Mouse (Mus musculus): ENCODE measurements around the gene Nt5m.

- TF ChIP-seq CTCF (IDR thresholded peaks at IDR 0.05 in 2 of 3, conservative IDR thresholded peaks at IDR 0.05 in 1 of 3; ENCODE audit: control insufficient read depth in 1 of 3, insufficient read depth in 1 of 3, low read depth in 2 of 3, low read length in 3 of 3, poor library complexity in 1 of 3, severe bottlenecking in 1 of 3): no peak
- TF ChIP-seq EP300 (IDR thresholded peaks at IDR 0.05; ENCODE audit: low read depth in 1 of 2, low read length in 2 of 2): no peak
- no peak for TF ChIP-seq ZNF384 (IDR thresholded peaks at IDR 0.05; ENCODE audit: low read depth, low read length)
- TF ChIP-seq USF1 (IDR thresholded peaks at IDR 0.05; ENCODE audit: low read depth, low read length): peak; percentile 76
- no peak for TF ChIP-seq POLR2AphosphoS2 (IDR thresholded peaks at IDR 0.05; ENCODE audit: low read length)
- TF ChIP-seq HCFC1 (IDR thresholded peaks at IDR 0.05; ENCODE audit: low read depth, low read length): no peak
- TF ChIP-seq USF2 (IDR thresholded peaks at IDR 0.05; ENCODE audit: borderline replicate concordance in 1 of 2, insufficient read depth in 1 of 2, low read depth in 1 of 2, low read length in 2 of 2): no peak
- no peak for TF ChIP-seq NELFE (IDR thresholded peaks at IDR 0.05; ENCODE audit: low read depth, low read length)
- no peak for TF ChIP-seq ZC3H11A (IDR thresholded peaks at IDR 0.05; ENCODE audit: low read depth, low read length)
Observed at GRCm38 (mm10) chr11:59921265-59921664, 82.0 kb downstream of the Nt5m start.

Data from MEL (cell line).